Mouse (Mus musculus) forelimb bud, embryonic 11.5 days (tissue): ENCODE measurements around the gene Rnase11.
A peak's percentile ranks its signal among the peaks of the same experiment; 100 is the strongest.
"Not testable (repeated sequence)": the region's sequence is repeated elsewhere in the genome, so short reads cannot be mapped to it uniquely, and the experiment has no call there.

Experiments used
- DNase-seq: peaks from one replicate; pipeline ENCODE4 v3.0.0-alpha.2; 2012; ENCODE audit warnings: low read depth, low spot score

Rnase11 gene

GRCm38 (mm10) chr14:51050063-51050462 is at the start of gene Rnase11:
Gene Rnase11 (minus strand): TSS chr14:51050163.
- DNase-seq = no peak

DNA sequence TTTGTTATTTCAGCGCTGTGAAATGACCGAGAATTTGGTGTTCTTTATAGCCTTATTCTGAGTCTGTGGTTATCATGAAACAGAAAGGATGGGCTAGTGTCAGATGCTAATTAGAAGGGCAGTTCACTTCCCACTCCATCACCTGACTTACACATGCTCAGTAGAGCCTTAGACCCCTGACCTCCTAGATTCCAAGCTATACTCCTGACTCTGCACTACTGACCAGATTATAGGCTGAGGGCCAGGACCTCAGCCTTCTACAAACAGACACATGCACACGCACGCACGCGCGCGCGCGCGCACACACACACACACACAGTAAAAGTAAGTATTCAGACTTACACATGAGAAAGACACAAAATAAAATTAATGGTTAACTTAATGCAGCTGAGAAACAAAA is 49.0 kb upstream of the Rnase11 start:
- no peak for DNase-seq

GRCm38 (mm10) chr14:51098300-51098699 is 48.3 kb upstream of the Rnase11 start:
- DNase-seq = not testable (repeated sequence)

- DNase-seq = no peak
Measured at GRCm38 (mm10) chr14:51095736-51096524, 46.0 kb upstream of the Rnase11 start.

DNA sequence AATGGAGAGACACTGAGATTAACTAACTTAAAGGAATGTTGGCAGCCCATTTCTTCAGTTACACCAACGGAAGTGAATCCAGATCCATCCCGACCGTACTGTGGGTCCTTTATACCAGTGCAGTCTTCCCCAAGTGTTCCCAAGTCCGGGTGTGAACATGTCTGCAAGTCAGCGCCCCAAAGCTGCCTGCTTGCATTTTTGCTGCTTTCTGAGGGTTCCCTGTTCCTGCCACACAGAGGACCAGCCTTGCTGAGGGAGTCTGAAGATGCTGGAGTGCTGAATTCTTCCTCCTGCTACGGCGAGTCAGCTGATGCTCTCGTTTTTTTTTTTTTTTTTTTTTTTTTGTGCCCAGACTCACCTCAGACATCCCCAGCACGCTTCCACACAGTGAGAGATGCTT is 45.0 kb upstream of the Rnase11 start:
- DNase-seq = no peak

- DNase-seq = no peak
Measured at GRCm38 (mm10) chr14:51094096-51094875, 44.3 kb upstream of the Rnase11 start.

DNA sequence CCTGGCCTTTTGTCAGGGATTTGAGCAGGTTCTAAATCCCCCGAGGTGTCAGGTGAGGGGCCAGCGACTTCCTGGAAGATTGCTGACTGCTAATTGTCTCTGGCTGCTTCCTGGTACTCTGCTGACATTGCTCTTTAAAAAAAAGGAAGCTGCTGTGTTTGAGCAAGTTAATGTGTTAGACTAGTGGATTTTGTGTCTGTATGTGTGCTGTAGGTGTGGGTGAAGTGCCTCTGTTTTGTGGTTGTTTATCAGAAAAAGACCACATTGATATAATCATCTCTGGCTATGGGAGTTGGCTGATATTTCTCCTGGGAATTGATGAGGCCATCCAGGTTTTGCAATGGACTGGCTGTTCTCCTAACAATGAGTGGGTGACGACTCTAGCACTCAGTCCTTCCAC is 43.5 kb upstream of the Rnase11 start:
- no peak for DNase-seq

GRCm38 (mm10) chr14:51092073-51092620 is 42.2 kb upstream of the Rnase11 start:
- no peak for DNase-seq

- DNase-seq = peak; percentile 44
Measured at GRCm38 (mm10) chr14:51090921-51091900, 41.2 kb upstream of the Rnase11 start, which contains the start of the genes Rnase4 and Ang. Gene Rnase4 (plus strand): TSS chr14:51091077. Gene Ang (plus strand): TSS chr14:51091150.

DNA sequence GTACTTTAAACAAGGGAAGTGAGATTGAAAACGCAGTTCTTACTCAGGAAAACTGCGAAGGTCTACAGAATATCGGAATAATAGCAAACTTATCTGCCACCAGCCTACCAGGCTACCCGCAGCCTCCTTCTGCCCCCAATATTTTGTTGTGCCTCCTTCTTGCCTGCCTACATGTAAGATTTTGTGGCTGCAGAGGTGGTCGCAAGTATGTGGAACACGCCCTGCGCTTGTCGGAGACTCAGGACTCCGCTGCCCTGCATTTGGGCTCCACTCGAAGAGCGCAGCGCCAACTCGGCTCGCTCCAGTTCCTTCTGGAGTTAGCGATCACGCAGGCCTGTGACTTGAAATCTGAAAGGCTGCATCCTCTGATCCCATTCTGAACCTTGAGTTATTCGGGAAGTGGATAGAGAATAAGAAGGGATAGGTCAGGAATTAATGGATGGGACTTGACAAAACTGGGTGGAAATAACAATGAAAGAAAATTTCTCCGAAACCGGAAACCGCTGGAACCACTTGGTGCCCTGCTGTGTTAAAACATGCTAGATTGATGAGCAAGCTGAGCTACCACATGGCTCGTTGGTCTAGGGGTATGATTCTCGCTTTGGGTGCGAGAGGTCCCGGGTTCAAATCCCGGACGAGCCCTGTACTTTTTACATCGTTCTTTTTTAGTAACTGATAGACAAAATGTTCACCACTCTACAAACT is 40.3 kb upstream of the Rnase11 start:
- DNase-seq = peak; percentile 88

GRCm38 (mm10) chr14:51089674-51090076 is 39.7 kb upstream of the Rnase11 start:
- DNase-seq = no peak

- peak; percentile 97 for DNase-seq
Measured at GRCm38 (mm10) chr14:51088970-51089673, 39.2 kb upstream of the Rnase11 start.

DNA sequence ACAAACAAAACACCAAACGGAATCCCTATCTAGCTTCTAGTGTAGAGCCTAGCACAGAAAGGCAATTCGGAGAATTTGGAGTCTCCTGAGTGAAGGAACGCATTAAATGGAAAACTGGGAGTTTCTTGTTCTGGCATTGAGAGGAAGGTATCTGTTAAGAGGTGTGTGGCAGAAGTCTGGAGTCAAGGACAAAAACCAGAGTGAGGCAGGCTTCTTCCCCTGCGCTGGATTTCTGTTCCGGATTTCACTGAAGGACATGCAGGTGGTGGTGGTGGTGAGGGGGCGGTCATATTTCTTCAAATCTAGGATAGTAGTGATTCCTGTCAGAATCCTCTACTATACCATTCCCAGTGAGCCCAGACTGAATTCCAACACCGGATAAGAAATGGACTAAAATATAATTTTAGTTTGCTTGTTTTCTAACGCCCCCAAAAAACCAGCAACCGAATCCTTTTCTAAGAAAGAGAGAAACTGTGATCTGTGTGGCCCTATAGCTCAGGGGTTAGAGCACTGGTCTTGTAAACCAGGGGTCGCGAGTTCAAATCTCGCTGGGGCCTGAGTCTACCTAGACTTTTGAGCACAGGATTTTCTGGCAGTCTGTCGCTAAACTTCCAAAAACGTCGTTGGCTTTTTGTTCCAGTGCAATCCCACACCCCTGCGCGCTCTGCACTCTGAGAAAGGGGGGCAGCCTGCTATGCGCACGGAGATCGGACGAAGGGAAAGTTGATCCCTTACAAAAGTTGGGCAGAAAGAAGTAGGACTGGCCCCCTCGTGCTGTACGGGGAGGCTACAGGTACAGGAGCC is 38.4 kb upstream of the Rnase11 start:
- DNase-seq = peak; percentile 82

DNA sequence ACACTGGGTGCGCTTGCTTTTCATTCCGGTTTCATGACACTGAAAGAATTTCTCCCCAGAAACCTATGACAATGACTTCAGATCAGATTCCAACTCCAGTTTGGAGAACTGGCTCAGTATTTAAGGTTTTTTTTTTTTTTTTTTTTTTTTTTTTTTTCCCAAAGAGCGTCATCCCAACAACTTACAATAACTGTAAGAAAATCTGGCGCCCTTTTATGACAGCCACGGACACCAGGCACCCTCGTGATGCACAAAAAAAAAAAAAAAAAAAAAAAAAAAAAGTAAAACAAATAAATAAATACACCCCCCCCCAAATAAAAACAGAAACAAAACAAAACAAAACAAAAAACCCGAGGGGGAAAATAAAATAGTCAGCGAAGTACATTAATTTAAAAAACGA is 37.8 kb upstream of the Rnase11 start:
- DNase-seq = no peak

DNA sequence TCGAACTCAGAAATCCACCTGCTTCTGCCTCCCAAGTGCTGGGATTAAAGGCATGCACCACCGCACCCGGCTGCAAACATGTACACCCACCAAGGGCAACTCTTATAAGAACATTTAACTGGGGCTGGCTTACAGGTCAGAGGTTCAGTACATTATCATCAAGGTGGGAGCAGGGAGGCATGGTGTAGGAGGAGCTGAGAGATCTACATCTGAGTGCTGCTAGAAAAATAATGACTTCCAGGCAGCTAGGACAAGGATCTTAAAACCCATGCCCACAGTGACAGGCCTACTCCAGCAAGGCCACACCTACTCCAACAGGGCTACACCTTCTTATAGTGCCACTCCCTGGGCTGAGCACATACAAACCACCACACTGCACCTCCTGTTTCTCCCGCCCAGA is 35.9 kb upstream of the Rnase11 start:
- DNase-seq = no peak

DNA sequence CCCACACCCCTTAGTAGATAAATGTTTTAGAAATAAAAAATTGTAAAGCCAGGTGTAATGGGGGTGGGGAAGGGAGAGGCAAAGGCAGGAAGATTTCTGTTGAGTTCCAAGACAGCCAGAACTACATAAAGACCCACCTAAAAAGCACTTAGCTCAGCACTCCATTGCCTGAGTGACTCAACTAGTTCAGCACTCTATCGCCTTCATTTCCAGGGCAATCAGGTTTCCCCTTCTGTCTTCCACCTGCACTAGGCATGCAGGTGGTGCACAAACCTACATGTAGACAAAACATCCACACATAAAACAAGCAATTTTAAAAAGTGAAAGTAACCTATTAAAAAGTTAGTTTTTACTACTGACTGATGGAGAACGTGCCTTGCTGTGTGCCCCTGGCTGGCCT is 35.1 kb upstream of the Rnase11 start:
- DNase-seq = no peak

- no peak for DNase-seq
Measured at GRCm38 (mm10) chr14:51083805-51084204, 33.8 kb upstream of the Rnase11 start.

DNA sequence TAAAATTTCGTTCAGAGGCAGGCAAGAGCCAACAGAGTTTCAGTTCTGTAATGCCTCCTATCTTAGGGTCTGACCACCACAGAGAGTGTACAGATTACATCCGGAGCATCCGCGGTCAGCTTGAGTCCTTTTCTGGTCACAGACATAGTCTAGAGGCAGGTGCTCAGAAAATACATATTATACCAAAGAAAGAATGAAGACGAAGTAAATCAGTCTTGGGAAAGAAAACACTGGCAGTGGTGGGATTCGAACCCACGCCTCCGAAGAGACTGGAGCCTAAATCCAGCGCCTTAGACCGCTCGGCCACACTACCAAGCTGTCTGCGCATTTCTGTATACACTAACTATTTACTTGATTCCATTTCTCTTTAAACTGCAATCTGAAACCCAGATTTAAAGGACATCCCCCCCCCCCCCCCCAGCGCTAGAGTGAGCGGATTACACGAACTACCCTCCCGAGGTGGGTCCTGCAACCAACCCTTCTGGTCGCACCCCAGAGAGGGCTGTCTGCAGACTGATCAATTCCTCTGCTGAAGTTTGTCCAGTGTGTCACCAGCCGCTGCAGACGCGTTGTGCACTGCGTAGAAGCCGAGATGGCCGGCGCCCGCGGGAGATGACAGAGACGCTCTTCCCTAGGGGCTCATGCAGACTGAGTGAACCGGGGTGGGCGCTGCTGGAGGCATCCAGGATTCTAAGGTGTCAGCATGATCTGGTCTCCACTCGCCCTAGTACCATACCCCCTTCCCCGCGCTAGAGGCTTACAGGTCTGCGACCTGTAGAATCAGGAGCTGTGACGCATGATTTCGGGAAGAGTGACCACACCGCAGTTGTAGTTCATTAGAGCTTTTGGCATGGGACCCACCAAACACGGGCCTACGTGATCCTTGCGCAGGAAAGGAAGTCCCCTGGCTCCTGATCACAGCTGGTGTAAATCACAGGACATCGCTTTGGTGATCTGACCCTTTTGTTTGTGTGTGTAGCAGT is 32.9 kb upstream of the Rnase11 start:
- peak; percentile 74 for DNase-seq
